Mouse (Mus musculus) erythroblast, embryonic 14.5 days (primary cell): ENCODE results near the gene Rprd1b. TPM values are rescaled to one million over a fixed set of nuclear protein-coding genes. Genes with fewer than 3 reads are reported as not detected.

Experiments used
- H3K27me3 ChIP-seq: 2 replicates; pipeline ENCODE4 v1.6.1; 2012; ENCODE audit warnings: inconsistent platforms; ENCODE audit not compliant: control insufficient read depth
- H3K36me3 ChIP-seq: 2 replicates; pipeline ENCODE4 v1.6.1; 2012; ENCODE audit warnings: mild to moderate bottlenecking, inconsistent platforms; ENCODE audit not compliant: control insufficient read depth
- H3K4me1 ChIP-seq: 2 replicates; pipeline ENCODE4 v1.6.1; 2012; ENCODE audit warnings: inconsistent platforms; ENCODE audit not compliant: control insufficient read depth
- H3K4me3 ChIP-seq: replicated peaks from 2 replicates; pipeline ENCODE3; 2012; ENCODE audit warnings: moderate library complexity, mild to moderate bottlenecking, inconsistent platforms
- H3K9me3 ChIP-seq: 2 replicates; pipeline ENCODE4 v1.6.1; 2012; ENCODE audit warnings: low read length, inconsistent platforms, mixed read lengths; ENCODE audit not compliant: control insufficient read depth
- GATA1 ChIP-seq: IDR thresholded peaks from 2 replicates; pipeline ENCODE4 v1.6.1; 2012; ENCODE audit warnings: low read length, inconsistent platforms, mixed read lengths
- TAL1 ChIP-seq: IDR thresholded peaks from 3 replicates; pipeline ENCODE4 v1.6.1; 2012; ENCODE audit warnings: low read length, inconsistent platforms, mixed read lengths
- polyA plus RNA-seq: library from polyadenylated mRNA; stranded (reverse); fragments of >175 nt; gene quantifications from 2 replicates; pipeline ENCODE4 v1.2.3, GENCODE M21; 2012

The Rprd1b gene
- polyA plus RNA-seq, 1 experiment = 2.3 TPM

- H3K27me3 ChIP-seq = peaks cover 57% of the 10 kb centered on the region
- no peak overlapping the region for H3K4me3 ChIP-seq
- TF ChIP-seq TAL1 (no peak), GATA1 (no peak)
- no peaks in the 10 kb centered on the region for H3K36me3 ChIP-seq
- H3K9me3 ChIP-seq = peaks cover 7% of the 10 kb centered on the region; the same call in 1 of the 2 replicates
- peaks cover 19% of the 10 kb centered on the region for H3K4me1 ChIP-seq
Observed at GRCm38 (mm10) chr2:158175433-158175832, 147.1 kb downstream of the Rprd1b start.

- Histone ChIP-seq H3K27me3 (peaks cover 57% of the 10 kb centered on the region), H3K4me1 (peaks cover 19% of the 10 kb centered on the region), H3K4me3 (no peak overlapping the region), H3K36me3 (no peaks in the 10 kb centered on the region), H3K9me3 (peaks cover 5% of the 10 kb centered on the region; the same call in 1 of the 2 replicates)
- no peak for TF ChIP-seq GATA1
- TF ChIP-seq TAL1 = no peak
Observed at GRCm38 (mm10) chr2:158176763-158177162, 148.5 kb downstream of the Rprd1b start.

GRCm38 (mm10) chr2:158177574-158177973 is 149.3 kb downstream of the Rprd1b start:
- TF ChIP-seq TAL1 (no peak), GATA1 (no peak)
- 0 out of 2 replicates have a peak, but pooled peaks cover 3% of the 10 kb centered on the region for H3K9me3 ChIP-seq
- H3K4me3 ChIP-seq = no peak overlapping the region
- peaks cover 57% of the 10 kb centered on the region for H3K27me3 ChIP-seq
- H3K36me3 ChIP-seq = no peaks in the 10 kb centered on the region
- H3K4me1 ChIP-seq = peaks cover 19% of the 10 kb centered on the region

GRCm38 (mm10) chr2:158178139-158178538 is 149.8 kb downstream of the Rprd1b start:
- Histone ChIP-seq H3K4me1 (peaks cover 19% of the 10 kb centered on the region), H3K27me3 (peaks cover 57% of the 10 kb centered on the region)
- TF ChIP-seq GATA1 (no peak), TAL1 (no peak)

GRCm38 (mm10) chr2:158178696-158179369 is 150.5 kb downstream of the Rprd1b start:
- Histone ChIP-seq H3K36me3 (no peaks in the 10 kb centered on the region), H3K4me3 (no peak overlapping the region), H3K4me1 (peaks cover 19% of the 10 kb centered on the region), H3K27me3 (peaks cover 51% of the 10 kb centered on the region), H3K9me3 (0 out of 2 replicates have a peak, but pooled peaks cover 3% of the 10 kb centered on the region)
- TF ChIP-seq TAL1 (no peak), GATA1 (no peak)

More at GRCm38 (mm10) chr2:158178139-158178538, 149.8 kb downstream of the Rprd1b start:
- H3K9me3 ChIP-seq = 0 out of 2 replicates have a peak, but pooled peaks cover 3% of the 10 kb centered on the region
- H3K4me3 ChIP-seq = no peak overlapping the region
- H3K36me3 ChIP-seq = no peaks in the 10 kb centered on the region

GRCm38 (mm10) chr2:158179370-158180111 is 151.2 kb downstream of the Rprd1b start:
- H3K36me3 ChIP-seq = no peaks in the 10 kb centered on the region
- H3K4me3 ChIP-seq = no peak overlapping the region
- H3K4me1 ChIP-seq = peaks cover 19% of the 10 kb centered on the region
- peaks cover 44% of the 10 kb centered on the region for H3K27me3 ChIP-seq
- TF ChIP-seq TAL1 (no peak), GATA1 (no peak)
- H3K9me3 ChIP-seq = 0 out of 2 replicates have a peak, but pooled peaks cover 3% of the 10 kb centered on the region

GRCm38 (mm10) chr2:158180797-158181196 is 152.5 kb downstream of the Rprd1b start:
- H3K9me3 ChIP-seq = 0 out of 2 replicates have a peak, but pooled peaks cover 3% of the 10 kb centered on the region
- no peak for TF ChIP-seq GATA1
- peaks cover 9% of the 10 kb centered on the region for H3K4me1 ChIP-seq
- no peak overlapping the region for H3K4me3 ChIP-seq
- no peaks in the 10 kb centered on the region for H3K36me3 ChIP-seq
- peaks cover 31% of the 10 kb centered on the region for H3K27me3 ChIP-seq

Other genes starting within 250 kb of the Rprd1b start
- gene Vstm2l, start 113.8 kb upstream of the Rprd1b start, polyA plus RNA-seq = not detected in 2 replicates
- 0.45 and 1.1 TPM in 2 replicates for gene Tti1, start 64 bp upstream of the Rprd1b start, polyA plus RNA-seq
- gene Tgm2, start 117.9 kb downstream of the Rprd1b start, polyA plus RNA-seq = 8.3 and 11.3 TPM in 2 replicates
- gene D630003M21Rik, start 200.7 kb downstream of the Rprd1b start, polyA plus RNA-seq = 0.01 TPM in 1 of 2 replicates, not detected in the other
- not detected in 2 replicates for gene Bpi, start 229.6 kb downstream of the Rprd1b start, polyA plus RNA-seq